Mouse (Mus musculus) hindlimb bud, embryonic 11.5 days (tissue): ENCODE data around the gene Vipr1.

Experiments used
- DNase-seq: peaks from one replicate; pipeline ENCODE4 v3.0.0-alpha.2; 2012; ENCODE audit warnings: low read depth, low spot score; ENCODE audit errors: extremely low spot score

The Vipr1 gene

DNA sequence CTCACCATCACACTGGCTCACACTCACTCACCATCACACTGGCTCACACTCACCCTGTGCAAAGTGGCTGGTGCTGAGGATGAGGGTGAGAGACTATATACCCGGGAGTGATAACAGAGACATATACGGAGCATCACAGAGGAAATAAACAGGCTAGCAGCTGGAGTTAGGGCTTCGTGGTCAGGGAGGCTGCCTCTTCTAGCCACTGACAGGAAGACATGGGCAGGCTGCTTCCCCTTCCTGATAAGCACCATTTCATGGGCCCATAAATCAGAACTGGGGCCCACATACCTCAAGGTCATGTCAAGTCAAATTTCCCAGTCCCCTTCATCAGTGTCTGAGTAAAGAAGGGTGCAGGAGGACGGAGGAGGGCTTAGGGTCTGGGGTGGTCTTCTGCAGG is 34.6 kb downstream of the Vipr1 start:
- no peak for DNase-seq

DNA sequence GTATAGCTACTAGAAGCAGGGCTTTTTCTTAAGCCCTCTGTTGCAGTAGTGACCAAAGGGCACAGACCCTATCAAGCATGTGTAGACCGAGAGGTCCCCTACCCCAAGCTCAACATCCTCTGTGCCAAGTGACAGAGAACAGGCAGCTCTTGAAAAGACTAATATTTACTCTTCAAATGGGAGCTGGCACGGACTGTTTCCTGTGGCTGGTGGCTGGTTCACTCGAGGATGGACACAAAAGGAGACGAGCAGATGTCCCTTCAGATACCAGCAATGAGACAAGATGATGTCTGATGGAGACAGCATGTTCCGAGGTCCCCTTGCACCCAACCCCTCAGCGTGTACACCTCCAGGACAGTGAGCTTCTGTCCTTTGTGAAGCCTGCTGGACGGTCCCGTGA is 35.0 kb downstream of the Vipr1 start:
- DNase-seq = no peak

DNA sequence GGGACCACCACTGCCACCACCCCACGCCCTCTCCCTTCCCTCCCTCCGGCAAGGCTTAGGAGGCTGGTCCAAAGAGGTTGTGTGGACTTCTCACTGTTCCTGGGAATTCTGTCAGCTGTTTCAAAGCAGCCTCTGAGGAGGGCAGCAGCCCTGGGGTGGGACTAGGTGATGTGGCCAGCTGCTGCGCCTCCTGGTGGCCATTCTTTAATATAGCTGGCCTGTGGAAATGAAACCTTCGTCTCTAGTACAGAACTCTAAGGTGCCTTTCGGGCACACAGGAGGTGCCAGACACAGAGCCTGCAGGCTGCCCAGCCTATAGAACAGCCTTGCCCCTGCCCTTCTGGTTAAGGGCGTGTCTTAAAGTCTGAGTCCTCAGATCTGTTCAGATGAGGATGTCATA is 37.0 kb downstream of the Vipr1 start:
- peak; percentile 31 for DNase-seq

DNA sequence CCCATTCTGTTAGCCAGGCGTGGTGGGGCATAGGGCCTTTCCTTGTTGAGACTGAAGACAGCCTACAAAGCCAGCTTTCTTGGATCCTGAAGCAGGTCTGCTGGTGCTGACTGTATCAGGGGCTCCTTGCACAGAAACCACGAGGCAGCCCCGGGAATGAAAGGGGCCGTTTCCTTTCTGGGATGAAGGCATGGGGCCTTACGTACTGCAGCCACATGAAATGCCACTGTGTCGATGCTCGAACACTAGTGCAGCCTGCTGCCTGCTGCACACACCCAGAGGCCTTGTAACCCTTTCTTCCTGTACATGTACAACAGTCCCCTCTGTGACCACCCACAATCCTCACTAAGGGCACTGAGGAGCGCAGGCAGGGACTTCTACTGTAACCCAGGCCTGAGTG is 38.7 kb downstream of the Vipr1 start:
- no peak for DNase-seq

DNA sequence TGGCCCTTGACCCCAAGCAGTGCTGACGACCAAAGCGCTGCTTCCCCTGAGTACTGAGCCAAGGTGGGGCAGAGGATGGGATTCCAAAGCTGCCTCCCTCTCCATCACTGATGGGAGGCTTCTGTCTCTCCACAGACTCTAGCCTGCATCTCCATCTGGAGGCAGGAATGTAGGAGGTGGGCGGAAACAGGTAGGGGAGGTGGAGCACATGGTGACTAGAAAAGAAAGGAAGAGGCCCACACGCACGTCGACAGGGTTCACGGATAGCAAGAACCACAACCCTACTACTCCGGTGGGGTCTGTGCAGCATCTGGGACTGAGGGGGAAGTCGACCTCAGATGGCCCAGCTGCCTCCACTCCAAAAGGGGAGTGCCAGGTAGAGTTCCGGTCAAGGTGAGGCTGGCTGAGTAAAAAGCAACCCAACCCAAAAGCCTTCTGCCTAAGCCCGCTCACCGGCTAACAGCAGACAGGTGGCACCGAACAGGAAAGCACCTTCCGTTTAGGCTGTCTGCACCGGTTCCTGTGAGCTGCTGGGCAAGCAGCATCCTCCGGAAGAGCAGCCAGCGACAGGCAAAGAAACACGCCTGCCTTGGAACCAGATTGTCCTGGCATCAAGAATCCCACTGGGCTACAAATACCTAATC is 39.6 kb downstream of the Vipr1 start:
- no peak for DNase-seq

DNA sequence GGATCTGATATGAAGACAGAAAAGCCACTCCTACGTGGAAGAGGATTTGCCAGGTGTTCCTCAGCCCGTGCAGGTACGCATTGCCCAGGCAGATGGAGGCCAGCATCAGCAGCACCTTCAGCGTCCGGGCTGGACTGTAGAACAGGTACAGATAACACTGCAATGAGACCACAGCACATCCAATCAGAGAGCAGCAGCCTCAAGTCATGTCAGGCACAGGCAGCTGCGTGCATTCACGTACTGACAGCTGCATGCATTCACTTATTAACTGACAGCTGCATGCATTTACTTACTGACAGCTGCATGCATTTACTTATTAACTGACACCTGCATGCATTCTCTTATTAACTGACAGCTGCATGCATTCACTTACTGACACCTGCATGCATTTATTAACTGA is 42.2 kb downstream of the Vipr1 start:
- no peak for DNase-seq

DNA sequence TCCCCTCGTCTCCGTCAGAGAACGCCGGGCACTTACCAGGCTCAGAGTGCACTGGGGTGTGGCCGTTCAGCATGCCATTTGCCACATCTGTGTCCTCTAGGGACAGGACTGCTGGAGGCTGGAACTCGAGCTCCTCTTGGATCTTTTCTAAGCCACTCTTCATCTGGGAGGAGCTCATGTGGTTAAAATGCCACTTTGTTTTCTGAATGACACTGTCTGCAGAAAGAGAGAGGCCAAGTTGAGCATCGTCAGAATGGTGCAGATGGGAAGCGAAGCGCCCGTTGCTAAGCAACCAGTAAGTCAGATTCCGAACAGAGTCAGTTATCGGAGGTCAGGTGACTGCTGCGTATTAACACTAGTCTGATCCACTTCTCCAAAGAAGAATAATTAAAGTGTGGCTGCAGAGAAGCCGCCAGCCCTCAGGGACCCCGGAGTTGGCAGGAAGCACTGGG is 47.7 kb downstream of the Vipr1 start:
- DNase-seq = no peak

DNA sequence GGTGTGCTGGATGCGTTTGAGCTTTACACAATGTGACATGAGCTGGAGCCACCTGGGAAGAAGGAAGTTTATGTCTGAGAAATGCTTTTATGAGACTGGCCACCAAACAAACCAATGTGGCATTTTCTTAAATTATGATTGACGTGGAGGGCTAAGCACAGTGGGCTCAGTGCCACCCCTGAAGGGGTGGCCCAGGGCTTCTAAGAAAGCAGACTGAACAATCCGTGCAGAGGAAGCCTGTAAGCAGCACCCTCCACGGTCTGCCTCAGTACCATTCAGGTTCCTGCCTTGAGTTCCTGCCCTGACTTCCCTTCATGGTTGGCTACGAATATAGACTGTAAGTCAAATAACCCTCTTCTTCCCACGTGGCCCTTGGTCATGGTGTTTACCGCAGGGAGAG is 48.2 kb downstream of the Vipr1 start:
- DNase-seq = no peak

DNA sequence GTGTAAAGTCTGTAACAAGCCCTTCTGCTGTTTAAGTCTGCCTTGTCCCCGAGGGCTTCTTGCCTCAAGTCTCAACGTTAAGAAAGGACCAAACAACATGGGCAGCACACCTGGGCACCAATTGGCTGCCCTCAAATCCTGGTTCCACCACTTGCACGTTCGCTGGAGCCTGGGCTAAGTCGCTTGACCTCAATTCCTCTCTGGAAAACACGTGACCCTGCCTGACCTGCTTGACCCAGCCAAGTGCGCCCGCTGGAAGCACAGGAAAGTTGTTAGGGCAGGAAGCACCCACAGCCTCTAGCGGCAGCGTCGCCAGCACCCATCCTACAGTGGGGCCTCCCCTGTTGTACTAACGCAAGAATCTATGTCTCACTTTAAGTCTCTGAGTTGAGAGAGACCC is 52.2 kb downstream of the Vipr1 start:
- no peak for DNase-seq

DNA sequence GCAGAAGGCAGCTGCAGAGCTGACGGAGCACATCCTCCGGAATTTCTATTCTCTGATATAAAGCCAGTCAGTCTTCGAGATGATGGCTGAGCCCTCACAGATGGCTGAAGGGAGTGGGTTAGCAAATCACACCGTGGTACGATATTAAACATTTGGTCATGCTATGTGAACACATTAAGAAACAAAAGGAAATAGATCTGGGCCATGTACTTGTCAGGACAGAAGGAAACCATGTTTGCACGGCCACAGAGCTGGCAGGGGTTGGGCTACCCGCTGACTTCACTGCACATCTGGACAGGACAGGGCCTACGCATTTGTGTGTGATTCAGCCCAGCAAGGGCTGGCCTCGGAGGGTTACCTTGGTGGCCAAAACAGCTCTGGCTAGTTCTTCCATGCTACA is 54.1 kb downstream of the Vipr1 start:
- no peak for DNase-seq

DNA sequence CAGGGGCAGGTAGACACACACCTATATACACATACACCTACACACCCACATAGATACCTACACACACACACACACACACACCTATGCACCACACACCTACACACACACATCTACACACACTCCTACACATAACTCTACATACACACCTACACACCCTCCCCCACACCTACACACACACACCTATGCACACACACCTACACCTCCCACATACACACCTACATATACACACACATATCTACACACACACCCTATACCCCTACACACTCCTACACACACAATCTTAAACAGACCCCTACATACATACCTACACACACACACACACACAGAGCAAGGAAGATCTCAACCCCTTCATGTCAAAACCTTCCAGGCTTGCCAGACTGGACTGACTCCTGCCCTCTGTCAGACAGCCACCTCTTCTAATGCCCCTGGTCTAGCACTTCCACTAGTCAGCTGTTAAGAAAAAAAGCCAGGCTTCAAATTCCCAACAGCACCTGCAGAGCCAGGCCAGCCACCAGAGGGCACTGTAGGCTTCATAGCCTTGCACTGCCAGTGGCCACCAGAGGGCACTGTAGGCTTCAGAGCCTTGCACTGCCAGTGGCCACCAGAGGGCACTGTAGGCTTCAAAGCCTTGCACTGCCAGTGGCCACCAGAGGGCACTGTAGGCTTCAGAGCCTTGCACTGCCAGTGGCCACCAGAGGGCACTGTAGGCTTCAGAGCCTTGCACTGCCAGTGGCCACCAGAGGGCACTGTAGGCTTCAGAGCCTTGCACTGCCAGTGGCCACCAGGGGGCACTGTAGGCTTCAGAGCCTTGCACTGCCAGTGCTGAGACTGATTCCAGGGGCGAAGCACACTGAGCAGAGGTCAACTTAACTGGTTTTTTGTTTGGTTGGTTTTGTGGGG is 54.9 kb downstream of the Vipr1 start:
- no peak for DNase-seq

DNA sequence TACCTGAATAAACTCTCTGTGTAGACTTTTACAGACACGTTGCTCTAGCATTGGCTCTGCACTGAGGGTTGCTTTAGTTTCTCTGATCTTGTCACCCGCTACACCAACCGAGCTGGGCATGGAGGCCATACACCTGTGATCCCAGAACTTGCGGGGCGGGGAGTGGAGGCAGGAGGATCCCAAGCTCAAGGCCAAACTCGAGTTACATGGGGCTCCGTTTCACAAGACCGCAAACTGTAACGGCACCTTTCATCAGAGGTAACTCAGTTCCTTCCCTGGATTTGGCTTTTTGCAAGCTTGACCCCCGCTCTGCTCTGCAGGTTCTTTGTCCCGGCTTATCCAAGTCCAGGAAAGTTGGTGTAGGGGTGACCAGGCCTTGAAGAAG is 61.7 kb downstream of the Vipr1 start:
- no peak for DNase-seq

DNA sequence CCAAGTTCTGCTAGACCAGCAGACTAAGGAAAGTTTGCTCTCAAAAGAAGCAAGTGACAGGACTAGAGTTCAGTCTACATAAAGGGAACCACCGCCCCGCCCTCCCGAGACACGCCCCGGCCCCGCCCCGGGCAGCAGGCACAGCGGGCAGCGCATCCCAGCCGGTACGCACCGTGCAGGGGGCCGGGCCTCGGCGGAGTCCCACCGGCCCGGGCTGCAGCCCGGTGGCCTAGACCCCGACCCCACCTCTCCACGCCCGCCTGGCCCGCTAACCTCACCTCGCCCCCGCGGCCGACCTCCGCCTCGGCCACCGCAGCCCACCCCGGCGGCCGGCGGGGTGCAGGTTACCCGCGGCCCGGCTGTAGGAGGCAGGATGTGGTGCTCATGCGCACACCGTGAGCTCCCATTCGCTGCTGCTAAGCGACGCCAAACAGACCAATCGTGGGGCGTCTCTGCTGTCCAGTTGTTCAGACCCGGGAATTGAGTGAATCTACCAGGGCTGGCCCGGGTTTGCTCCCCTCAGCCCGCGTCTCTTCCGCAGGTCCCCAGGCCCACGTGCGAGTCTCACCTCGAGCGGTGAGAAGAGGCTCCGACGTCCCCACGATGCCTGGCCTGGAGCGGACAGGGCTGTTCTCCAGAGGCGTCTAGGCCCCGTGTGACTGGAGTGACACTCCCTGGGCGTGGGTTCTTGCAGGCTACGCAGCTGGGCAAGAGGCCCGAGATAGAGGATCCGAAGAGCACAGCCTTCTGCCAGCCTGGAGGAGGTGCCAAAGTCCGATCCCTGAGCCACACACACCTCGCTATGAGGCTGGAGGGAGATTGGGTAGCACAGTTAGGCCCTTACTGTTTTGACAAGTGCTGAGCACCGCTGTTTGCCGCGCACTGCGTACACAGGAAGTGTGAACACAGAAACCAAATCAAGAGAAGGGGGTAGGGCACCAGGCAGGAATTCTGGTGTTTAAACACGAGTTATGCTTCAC is 62.4 kb downstream of the Vipr1 start, which contains the start of gene Sec22c:
Gene Sec22c (minus strand): TSS at position 845 of the 980 bp plus-strand sequence.
- peak; percentile 71 for DNase-seq

DNA sequence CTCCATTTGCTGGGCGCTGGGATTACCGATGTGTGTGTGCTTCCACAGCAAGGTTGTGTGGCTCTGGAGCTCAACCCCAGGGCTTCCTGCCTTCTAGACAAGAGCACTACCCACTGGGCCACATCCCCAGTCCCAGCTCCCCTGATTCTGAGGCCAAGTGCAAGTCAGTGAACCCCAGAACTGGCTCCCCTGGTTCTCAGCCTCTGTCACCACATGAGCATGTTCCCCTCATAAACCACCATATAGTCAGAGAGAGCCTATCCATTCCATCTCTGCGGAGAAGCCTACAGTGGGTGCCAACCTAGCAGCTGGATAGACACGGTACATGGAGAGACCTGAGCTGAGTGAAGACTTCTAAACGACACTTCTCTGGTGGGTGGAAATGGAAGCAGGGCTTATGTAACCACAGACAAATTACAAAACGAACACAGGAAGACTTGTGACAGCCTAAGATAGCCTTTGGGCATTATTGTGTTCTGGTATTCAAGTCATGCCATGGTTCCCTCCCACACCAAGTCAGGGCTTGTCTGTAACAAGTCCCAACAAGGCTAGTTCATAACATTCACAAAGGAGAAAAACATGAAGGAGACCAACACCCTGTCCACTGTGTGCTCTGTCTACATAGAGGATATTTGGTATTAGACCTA is 63.6 kb downstream of the Vipr1 start:
- DNase-seq = no peak

DNA sequence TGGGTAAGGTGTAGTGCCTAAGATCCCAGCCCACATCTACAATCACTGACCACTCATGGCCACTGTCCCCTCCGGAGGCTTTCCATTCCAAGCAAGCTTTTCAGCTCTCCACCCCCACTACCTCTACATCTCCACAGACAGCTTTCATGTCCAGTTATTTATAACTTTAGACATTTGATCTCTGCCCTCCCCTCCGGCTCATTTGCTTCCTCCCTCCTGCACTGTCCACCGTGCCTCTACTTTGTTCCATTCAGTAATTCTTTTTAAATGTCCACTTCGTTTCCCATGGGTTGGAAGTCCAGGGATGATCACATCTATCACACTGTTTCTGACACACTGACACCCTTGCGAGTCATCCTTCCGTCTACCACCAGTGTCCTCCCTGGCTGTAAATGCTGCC is 65.3 kb downstream of the Vipr1 start:
- DNase-seq = no peak

DNA sequence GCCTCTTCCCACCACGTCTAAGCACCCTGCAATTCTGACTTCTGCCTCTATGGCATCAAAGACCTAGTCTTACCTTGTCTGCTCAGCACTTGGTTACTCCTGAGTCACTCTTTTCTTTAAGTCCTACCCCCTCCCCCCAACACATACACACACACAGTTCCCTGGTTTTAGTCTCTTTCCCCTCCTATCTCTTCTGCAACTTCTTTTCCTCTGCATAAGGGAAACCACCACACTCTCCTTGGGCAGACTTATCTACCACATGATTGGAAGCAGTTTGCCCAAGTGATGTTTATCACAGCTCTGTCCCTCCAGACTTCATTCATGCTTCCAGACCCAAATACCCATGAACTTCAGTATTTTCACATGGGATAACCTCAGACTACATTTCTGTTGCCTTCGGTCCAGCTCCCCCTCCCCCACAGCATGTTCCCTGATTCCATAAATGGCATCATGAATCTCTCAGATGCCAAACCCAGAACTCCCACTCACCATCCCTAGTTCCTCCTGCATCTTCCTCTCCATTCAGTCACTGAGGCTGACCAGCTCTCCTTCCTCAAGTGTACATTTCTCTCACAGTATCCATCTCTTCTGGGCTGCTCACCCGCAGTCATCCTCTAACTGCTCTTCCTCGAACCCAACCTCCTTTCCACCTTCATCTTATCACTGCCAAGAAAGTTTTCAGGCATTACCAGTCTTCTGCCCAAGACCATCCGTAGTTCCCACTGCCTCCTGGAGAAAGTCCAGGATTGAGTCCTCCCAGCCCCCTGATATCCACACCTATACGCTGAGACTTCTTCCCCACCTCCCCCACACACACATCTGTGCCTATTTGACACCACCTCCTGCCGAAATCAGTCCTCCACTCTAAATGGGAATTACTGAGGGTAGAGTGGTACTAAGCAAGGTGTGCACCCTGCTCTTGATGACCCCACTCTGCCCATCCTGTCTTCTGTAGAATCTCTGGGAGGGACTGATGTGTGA is 66.3 kb downstream of the Vipr1 start:
- DNase-seq = no peak

DNA sequence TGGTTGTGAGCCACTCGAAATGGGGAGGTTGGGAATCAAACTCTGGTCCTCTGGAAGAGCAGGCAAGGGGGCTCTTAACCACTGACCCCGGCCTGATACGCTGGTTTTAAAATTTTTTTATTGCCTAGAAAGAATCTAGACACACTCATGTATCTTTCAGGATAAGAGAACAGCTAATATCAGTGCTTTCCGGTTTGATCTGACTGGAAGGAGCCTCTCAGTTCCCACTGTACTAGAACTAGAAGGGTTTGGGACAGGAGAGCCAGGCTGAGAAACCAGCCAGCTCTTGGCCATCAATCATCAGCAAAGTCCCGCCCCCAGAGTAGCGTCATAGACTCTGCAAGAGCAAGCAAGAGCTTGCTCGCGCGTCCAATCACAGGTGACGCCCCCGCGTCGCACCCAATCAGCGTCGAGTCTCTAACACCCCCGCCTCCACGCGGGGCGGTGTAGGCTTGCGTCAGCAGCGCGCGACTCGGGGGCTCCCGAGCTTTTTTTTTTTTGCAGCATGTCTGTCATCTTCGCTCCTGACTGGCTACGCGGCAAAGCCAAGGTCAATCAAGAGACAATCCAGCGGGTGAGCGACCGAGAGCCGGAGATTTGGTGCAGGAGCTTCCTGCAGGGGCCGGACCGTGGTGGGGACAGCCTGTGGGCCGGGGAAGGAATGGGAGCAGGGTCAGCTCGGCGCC is 67.5 kb downstream of the Vipr1 start, which contains the start of gene Ss18l2:
Gene Ss18l2 (plus strand): TSS at position 432 of the 686 bp plus-strand sequence.
- DNase-seq = peak; percentile 99

DNA sequence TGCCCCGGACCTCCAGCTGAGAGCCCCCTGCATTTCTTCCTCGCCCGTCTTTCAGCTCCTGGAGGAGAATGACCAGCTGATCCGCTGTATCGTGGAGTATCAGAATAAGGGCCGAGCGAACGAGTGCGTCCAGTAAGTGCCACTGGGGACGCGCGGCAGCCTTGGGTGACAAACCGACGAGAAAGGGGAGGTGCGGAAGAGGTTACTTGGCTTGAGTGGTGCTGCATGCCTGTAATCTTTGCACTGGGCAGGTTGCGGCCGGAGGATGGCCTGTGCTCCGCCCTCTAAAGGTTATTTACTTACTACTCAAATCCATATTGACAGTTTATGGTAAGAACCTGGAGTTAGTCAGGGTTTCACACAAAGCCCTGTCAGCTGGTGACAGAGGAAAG is 68.1 kb downstream of the Vipr1 start:
- no peak for DNase-seq

DNA sequence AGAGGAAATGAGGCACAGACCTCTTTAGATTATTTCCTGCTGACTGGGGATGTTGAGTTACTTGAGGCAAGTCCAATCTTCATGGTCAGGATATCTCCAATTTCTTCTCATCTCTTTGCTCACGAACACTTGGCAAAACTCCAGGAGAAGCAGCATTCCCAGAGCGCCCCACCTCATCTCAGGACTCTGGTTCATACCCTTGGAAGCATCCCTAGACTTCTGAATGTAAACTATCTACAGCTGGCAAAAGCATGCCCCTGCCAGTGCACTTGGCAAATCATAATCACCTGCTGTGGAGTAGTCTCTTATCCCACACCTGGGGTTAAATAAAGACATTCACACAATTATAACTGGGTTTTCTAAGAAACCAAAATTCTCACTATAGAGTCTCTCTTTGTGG is 74.5 kb downstream of the Vipr1 start:
- DNase-seq = no peak
